Mouse (Mus musculus) CH12.LX (cell line): ENCODE results near the gene Sgo2a. TPM values are rescaled to one million over a fixed set of nuclear protein-coding genes. Genes with fewer than 3 reads are reported as not detected.

ENCODE experiments used
- DNase-seq: peaks from one replicate; pipeline ENCODE4 v3.0.0-alpha.2; 2013; ENCODE audit errors: extremely low read depth
- H3K27ac ChIP-seq: 2 replicates; pipeline ENCODE4 v1.5.1; 2012; ENCODE audit warnings: low read depth, mild to moderate bottlenecking, control low read depth, moderate library complexity; ENCODE audit not compliant: insufficient read depth
- H3K27me3 ChIP-seq: replicated peaks from 2 replicates; pipeline ENCODE3; 2012; ENCODE audit warnings: inconsistent platforms
- H3K36me3 ChIP-seq, 2 experiments: replicated peaks in 1 of 2; 2 replicates each; pipeline versions ENCODE3 to v1.6.1; 2012; ENCODE audit warnings: inconsistent platforms in 1 of 2, low read length in 1 of 2, mild to moderate bottlenecking in 1 of 2, mixed read lengths in 1 of 2, moderate library complexity in 1 of 2; ENCODE audit not compliant: control insufficient read depth in 1 of 2, insufficient read depth in 1 of 2
- H3K4me1 ChIP-seq, 2 experiments: 2 replicates each; pipeline ENCODE4 v1.6.1; 2012; ENCODE audit warnings: inconsistent platforms in 1 of 2, moderate library complexity in 1 of 2; ENCODE audit not compliant: insufficient read depth in 2 of 2, control insufficient read depth in 1 of 2
- H3K4me2 ChIP-seq: 2 replicates; pipeline ENCODE4 v1.6.1; 2012; ENCODE audit warnings: low read depth, mild to moderate bottlenecking, control low read depth; ENCODE audit not compliant: poor library complexity, insufficient read depth, severe bottlenecking
- H3K4me3 ChIP-seq, 3 experiments: fragments of 150-350 bp in 1 of 3; sonication (generic) in 1 of 3; replicated peaks in 1 of 3; 2 replicates each; pipeline versions ENCODE3 to v1.5.1; 2011 to 2012; ENCODE audit warnings: low read depth in 2 of 3, low read length in 2 of 3, mild to moderate bottlenecking in 2 of 3, moderate library complexity in 2 of 3, control low read depth in 1 of 3, improper control_type of control experiment in 1 of 3, inconsistent platforms in 1 of 3, mixed read lengths in 1 of 3; ENCODE audit not compliant: poor library complexity in 1 of 3
- H3K79me2 ChIP-seq: replicated peaks from 2 replicates; pipeline ENCODE4 v1.6.1; 2012; ENCODE audit warnings: mild to moderate bottlenecking, moderate library complexity; ENCODE audit not compliant: control insufficient read depth, poor library complexity, insufficient read depth, severe bottlenecking; ENCODE audit errors: extremely low read depth
- H3K9ac ChIP-seq: 2 replicates; pipeline ENCODE4 v1.6.1; 2012; ENCODE audit warnings: low read depth, mild to moderate bottlenecking, control low read depth, moderate library complexity; ENCODE audit not compliant: insufficient read depth
- H3K9me3 ChIP-seq: replicated peaks from 2 replicates; pipeline ENCODE3; 2012; ENCODE audit warnings: low read length, inconsistent platforms, mixed read lengths
- BHLHE40 ChIP-seq: IDR thresholded peaks from 2 replicates; pipeline ENCODE4 v1.6.1; 2011; ENCODE audit warnings: mild to moderate bottlenecking, low read depth, low read length, improper control_type of control experiment
- CTCF ChIP-seq, 2 experiments: IDR thresholded peaks in 1 of 2; conservative IDR thresholded peaks in 1 of 2; 2 replicates each; pipeline ENCODE4 v1.5.1; 2011 to 2012; ENCODE audit warnings: low read depth in 2 of 2, low read length in 2 of 2, improper control_type of control experiment in 1 of 2, inconsistent platforms in 1 of 2, mild to moderate bottlenecking in 1 of 2, moderate library complexity in 1 of 2
- E2F4 ChIP-seq: IDR thresholded peaks from 2 replicates; pipeline ENCODE4 v1.6.1; 2011; ENCODE audit warnings: low read depth, low read length, improper control_type of control experiment; ENCODE audit not compliant: insufficient replicate concordance
- ELF1 ChIP-seq: IDR thresholded peaks from 2 replicates; pipeline ENCODE4 v1.6.1; 2014; ENCODE audit warnings: low read depth, mild to moderate bottlenecking, inconsistent platforms, low read length, improper control_type of control experiment
- EP300 ChIP-seq: IDR thresholded peaks from 2 replicates; pipeline ENCODE4 v1.6.1; 2011; ENCODE audit warnings: low read length, improper control_type of control experiment
- GABPA ChIP-seq: IDR thresholded peaks from 2 replicates; pipeline ENCODE4 v1.6.1; 2012; ENCODE audit warnings: low read depth, low read length, improper control_type of control experiment, inconsistent platforms; ENCODE audit not compliant: insufficient replicate concordance
- HCFC1 ChIP-seq: IDR thresholded peaks from 2 replicates; pipeline ENCODE4 v1.6.1; 2012; ENCODE audit warnings: low read depth, mild to moderate bottlenecking, inconsistent platforms, low read length, improper control_type of control experiment
- NELFE ChIP-seq: IDR thresholded peaks from 2 replicates; pipeline ENCODE4 v1.6.1; 2011; ENCODE audit warnings: low read depth, low read length, improper control_type of control experiment
- NRF1 ChIP-seq: IDR thresholded peaks from 2 replicates; pipeline ENCODE4 v1.6.1; 2014; ENCODE audit warnings: low read depth, mild to moderate bottlenecking, inconsistent platforms, low read length, improper control_type of control experiment, moderate library complexity
- PAX5 ChIP-seq: IDR thresholded peaks from 2 replicates; pipeline ENCODE4 v1.6.1; 2012; ENCODE audit warnings: low read length, inconsistent platforms, mixed read lengths
- POLR2A ChIP-seq: IDR thresholded peaks from 2 replicates; pipeline ENCODE4 v1.6.1; 2011; ENCODE audit warnings: low read depth, mild to moderate bottlenecking, improper control_type of control experiment, low read length
- POLR2AphosphoS2 ChIP-seq: IDR thresholded peaks from 2 replicates; pipeline ENCODE4 v1.6.1; 2011; ENCODE audit warnings: low read depth, low read length, improper control_type of control experiment
- SIN3A ChIP-seq: IDR thresholded peaks from 2 replicates; pipeline ENCODE4 v1.6.1; 2012; ENCODE audit warnings: low read length, improper control_type of control experiment, inconsistent platforms
- SMC3 ChIP-seq: IDR thresholded peaks from 2 replicates; pipeline ENCODE4 v1.6.1; 2011; ENCODE audit warnings: low read depth, low read length, improper control_type of control experiment
- TCF12 ChIP-seq: IDR thresholded peaks from 2 replicates; pipeline ENCODE4 v1.6.1; 2014; ENCODE audit warnings: low read depth, mild to moderate bottlenecking, inconsistent platforms, low read length, improper control_type of control experiment
- dilution Hi-C: fragments of 300-500 bp; cut with MboI; formaldehyde crosslinking; loops from 2 replicates; pipeline ENCODE4 v1.14.3; 2020; ENCODE audit warnings: low sequenced_read_pairs; ENCODE audit not compliant: extremely low pct_unique_long_range_greater_than_20kb, extremely low pct_ligation_motif_present
- in situ Hi-C: fragments of 300-500 bp; cut with MboI; formaldehyde crosslinking; loops from 3 replicates; pipeline ENCODE4 v1.14.3; 2019; ENCODE audit warnings: low sequenced_read_pairs, low pct_ligation_motif_present, low pct_unique_long_range_greater_than_20kb, mixed read lengths
- polyA plus RNA-seq: library from polyadenylated mRNA; unstranded; fragments of >175 nt; gene quantifications from 2 replicates; pipeline ENCODE4 v1.2.1, GENCODE M21; 2012; ENCODE audit warnings: low read depth; ENCODE audit not compliant: insufficient read length
- total RNA-seq, 2 experiments: library from RNA; depleted of rRNA; stranded (reverse); fragments of 300-350 nt in 1 of 2; fragments of >200 nt in 1 of 2; gene quantifications; 2 replicates each; pipeline ENCODE4 v1.2.3; 2012 to 2014

Gene Sgo2a
- total and polyA plus RNA-seq, 3 experiments, result 14.4 to 24.2 (median 15.1) TPM

GRCm38 (mm10) chr1:58069181-58069580 lies 73.4 kb downstream of the Sgo2a start:
- no peak overlapping the region for H3K4me3 ChIP-seq
- H3K36me3 ChIP-seq, result no peaks in the 10 kb centered on the region
- no peak for DNase-seq
- no peaks in the 10 kb centered on the region for H3K27me3 ChIP-seq
- no peak overlapping the region for H3K9ac ChIP-seq
- peaks cover 5 to 19% of the 10 kb centered on the region in 2 experiments; a peak in 3 of 4 replicates for H3K4me1 ChIP-seq
- H3K79me2 ChIP-seq, result no peaks in the 10 kb centered on the region
- in situ Hi-C loops, result no loop called here
- dilution Hi-C loops, result no loop called here
- TF ChIP-seq GABPA, result no peak
- TF ChIP-seq PAX5, result no peak
- no peak for TF ChIP-seq SIN3A
- TF ChIP-seq CTCF (conservative IDR thresholded peaks at IDR 0.05 in 1 of 2, IDR thresholded peaks at IDR 0.05 in 1 of 2; ENCODE audit: low read depth in 2 of 2, low read length in 2 of 2), result no peak
- no peak overlapping the region for H3K4me2 ChIP-seq
- no peak overlapping the region for H3K27ac ChIP-seq
- H3K9me3 ChIP-seq, result no peaks in the 10 kb centered on the region

DNA sequence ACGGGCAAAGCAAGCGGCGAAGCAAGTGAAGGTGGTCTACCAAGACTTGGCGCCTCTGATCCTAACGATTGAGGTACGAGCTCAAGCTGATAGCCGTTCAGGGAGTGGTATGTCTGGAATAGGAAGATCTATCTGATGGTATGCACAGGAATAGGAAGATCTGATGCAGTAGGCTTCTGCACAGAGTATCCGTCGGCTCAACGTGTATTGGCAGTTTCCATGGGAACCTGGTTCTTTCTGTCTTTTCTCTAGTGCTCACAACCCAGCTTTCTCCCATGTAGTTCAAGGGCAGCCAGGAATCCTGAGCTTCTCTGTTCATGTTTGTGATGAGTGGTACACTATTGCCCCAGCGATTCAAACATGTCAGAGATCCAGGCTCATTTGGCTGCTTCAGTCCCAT lies 74.3 kb downstream of the Sgo2a start:
- TF ChIP-seq TCF12, result no peak
- TF ChIP-seq POLR2AphosphoS2, result no peak
- no peak for TF ChIP-seq ELF1
- no peak for TF ChIP-seq SMC3
- Histone ChIP-seq H3K4me3 (no peak overlapping the region), H3K4me2 (no peak overlapping the region), H3K79me2 (no peaks in the 10 kb centered on the region), H3K27me3 (no peaks in the 10 kb centered on the region), H3K4me1 (peaks cover 4 to 17% of the 10 kb centered on the region in 2 experiments; a peak in 3 of 4 replicates), H3K9me3 (no peaks in the 10 kb centered on the region), H3K9ac (no peak overlapping the region), H3K36me3 (no peaks in the 10 kb centered on the region), H3K27ac (no peak overlapping the region)
- in situ Hi-C loops, result no loop called here
- DNase-seq, result no peak
- dilution Hi-C loops, result no loop called here

- Histone ChIP-seq H3K36me3 (no peaks in the 10 kb centered on the region), H3K4me2 (no peak overlapping the region), H3K4me3 (no peak overlapping the region), H3K4me1 (peaks cover 2 to 10% of the 10 kb centered on the region in 2 experiments; a peak in 3 of 4 replicates), H3K9me3 (no peaks in the 10 kb centered on the region), H3K27ac (no peak overlapping the region), H3K27me3 (no peaks in the 10 kb centered on the region), H3K9ac (no peak overlapping the region), H3K79me2 (no peaks in the 10 kb centered on the region)
- DNase-seq, result no peak
- TF ChIP-seq GABPA (no peak), E2F4 (no peak), NRF1 (no peak), NELFE (no peak), EP300 (no peak), BHLHE40 (no peak), HCFC1 (no peak), POLR2A (no peak)
- in situ Hi-C loops, result no loop called here
- dilution Hi-C loops, result no loop called here
Measured at GRCm38 (mm10) chr1:58071006-58071405, 75.2 kb downstream of the Sgo2a start.
